Mouse (Mus musculus) mesoderm, embryonic 11.5 days (tissue): ENCODE data around the gene Strip2.

Source experiments
- DNase-seq: peaks from one replicate; pipeline ENCODE4 v3.0.0-alpha.2; 2012; ENCODE audit warnings: low read depth, low spot score

The Strip2 gene

DNA sequence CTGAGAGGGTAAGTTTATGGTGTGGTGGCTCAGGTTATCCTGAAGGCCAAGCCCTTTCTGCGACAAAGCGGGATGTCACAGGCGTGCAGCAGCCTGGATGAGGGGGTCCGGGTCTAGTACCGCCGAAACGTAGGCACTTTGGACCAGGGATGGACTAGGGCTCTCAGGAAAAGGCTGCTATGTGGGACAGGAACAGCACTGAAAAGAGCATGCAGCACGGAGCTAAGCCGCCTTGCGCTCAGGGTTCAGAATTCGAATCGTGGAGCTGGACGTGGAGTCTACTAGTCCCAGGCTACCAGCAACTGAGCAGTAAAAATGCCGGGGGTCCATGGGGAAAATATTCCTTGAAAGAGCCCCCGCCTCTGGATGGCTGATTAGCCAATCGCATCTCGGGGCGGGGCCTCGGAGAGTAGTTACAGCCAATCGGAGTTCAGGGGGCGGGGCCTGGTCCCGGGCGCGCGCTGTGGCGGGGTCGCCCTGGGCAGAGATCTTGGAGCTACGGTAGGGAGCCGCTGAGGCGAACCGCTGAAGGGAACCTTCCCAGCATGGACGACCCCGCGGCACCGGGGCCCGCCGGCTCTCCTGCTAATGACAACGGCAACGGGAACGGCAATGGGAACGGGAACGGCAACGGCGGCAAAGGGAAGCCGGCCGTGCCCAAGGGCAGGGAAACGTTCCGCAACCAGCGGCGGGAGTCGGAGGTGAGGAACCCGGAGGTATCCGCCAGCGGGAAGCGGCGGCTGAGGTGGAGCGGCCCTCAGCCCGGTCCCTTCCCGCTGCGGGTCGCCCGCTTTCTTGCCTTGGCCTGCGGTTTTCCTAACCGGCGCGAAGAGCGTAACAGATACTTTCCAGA lies at the start of gene Strip2:
TSS of gene Strip2 (plus strand) at position 483 of the 853 bp plus-strand sequence.
- peak; percentile 92 for DNase-seq

DNA sequence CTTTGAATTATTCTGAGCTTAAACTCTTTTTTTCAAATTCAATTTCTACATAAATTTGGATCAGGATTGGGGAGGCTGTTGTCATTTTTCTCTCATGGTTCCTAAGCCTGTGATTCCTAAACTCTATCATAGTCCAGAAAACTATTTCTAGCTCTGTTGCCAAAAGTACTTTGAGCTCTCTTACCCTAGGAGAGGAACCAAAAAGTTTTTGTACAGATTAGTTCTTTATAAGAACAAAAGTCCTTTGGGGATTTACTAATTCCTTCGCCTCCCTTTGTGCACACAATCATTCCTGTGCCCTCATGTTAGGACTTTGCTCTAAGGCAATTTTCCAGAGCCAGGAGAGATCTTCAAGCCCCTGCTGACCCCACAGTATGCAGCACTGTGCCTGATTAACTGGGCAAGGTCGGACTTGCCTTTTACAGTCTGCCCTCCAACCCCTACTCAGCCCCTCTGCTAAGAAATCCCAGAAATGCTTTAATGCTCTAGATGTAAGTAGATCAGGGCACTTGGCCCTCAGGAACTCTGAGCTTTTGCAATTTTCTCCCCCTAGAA lies 48.4 kb upstream of the Strip2 start:
- no peak for DNase-seq

DNA sequence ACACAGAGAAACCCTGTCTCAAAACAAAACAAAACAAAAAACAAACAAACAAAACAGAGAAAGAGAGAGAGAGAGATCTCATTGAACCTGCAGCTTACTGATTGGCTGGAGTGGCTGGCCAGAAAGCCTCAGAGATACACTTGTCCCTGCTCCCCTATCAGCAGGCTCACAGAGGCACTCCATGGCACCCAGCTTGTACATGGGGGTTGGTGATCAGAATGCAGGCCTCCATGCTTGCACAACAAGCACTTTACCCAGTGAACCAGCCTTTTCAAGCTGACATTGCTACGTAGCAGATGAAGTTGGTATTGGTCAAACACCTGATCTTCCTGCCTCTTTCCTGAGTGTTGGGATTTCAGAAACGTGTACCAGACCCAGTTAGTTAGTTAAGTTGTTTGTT lies 43.2 kb upstream of the Strip2 start:
- DNase-seq = no peak

- no peak for DNase-seq
Observed at GRCm38 (mm10) chr6:29875576-29875975, 41.2 kb upstream of the Strip2 start.

- DNase-seq = no peak
Observed at GRCm38 (mm10) chr6:29876782-29877181, 40.0 kb upstream of the Strip2 start.

- DNase-seq = no peak
Observed at GRCm38 (mm10) chr6:29879579-29879978, 37.2 kb upstream of the Strip2 start.

- DNase-seq = no peak
Observed at GRCm38 (mm10) chr6:29880796-29881195, 36.0 kb upstream of the Strip2 start.

DNA sequence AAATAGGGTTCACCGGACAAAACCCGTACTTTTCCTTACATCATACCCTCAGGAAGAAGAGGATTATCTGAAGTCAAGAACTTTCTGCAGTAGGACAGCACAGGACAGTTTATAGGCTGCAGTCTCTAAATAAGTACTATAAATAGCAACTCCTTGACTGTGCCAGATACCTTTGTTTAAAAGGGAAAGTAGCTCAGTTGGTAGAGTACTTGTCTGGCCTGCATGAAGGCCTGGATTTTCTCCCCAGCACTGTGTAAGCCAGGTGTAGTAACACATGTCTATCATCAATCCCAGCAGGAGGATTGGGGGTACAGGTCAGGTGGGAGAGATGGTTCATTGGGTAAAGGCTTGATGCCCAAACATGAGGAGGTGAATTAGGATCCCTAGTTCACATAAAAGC lies 34.9 kb upstream of the Strip2 start:
- no peak for DNase-seq

DNA sequence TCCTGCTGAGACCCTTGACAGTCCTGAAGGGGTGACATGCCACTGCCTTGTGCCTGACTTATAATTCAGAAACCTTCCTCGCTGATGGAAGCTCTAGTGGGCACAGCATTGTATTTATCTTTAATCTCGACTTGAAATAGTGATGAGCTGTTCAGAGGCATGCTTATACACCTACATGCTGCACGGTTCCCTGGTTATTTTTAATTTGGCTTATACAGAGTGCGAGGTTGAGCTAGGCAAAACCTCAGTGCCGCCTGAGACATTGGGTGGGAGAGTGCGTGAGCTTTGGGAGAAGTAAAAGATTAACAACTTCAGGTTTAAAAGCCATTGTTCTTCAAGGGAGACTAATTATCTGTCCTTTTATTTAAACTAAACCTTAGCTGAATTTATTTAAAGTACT lies 33.9 kb upstream of the Strip2 start:
- no peak for DNase-seq

- DNase-seq = no peak
Observed at GRCm38 (mm10) chr6:29891151-29891550, 25.7 kb upstream of the Strip2 start.

GRCm38 (mm10) chr6:29896976-29897375 lies 19.8 kb upstream of the Strip2 start:
- no peak for DNase-seq

GRCm38 (mm10) chr6:29901450-29901849 lies 15.4 kb upstream of the Strip2 start:
- no peak for DNase-seq

- no peak for DNase-seq
Observed at GRCm38 (mm10) chr6:29902256-29902655, 14.6 kb upstream of the Strip2 start.

GRCm38 (mm10) chr6:29903343-29903914 lies 13.4 kb upstream of the Strip2 start:
- DNase-seq = no peak

DNA sequence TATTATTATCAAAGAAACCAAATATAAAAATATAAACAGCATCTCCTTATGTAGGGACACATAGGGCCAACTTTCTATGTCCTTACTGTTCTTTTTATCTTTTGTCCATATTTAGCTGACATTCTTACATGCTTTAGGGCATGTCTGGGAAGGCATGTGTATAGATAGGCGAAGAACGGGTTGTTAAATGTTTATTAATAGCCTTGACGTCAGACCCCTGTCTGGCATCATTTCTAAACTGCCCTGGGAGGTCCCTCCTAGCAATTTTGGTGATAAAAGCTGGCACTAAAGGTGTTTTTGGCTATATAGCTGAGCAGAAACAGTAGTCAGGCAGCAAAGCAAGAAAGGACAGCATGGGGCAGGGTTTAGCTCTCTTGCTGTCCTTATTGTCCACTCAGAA lies 12.5 kb upstream of the Strip2 start:
- no peak for DNase-seq

DNA sequence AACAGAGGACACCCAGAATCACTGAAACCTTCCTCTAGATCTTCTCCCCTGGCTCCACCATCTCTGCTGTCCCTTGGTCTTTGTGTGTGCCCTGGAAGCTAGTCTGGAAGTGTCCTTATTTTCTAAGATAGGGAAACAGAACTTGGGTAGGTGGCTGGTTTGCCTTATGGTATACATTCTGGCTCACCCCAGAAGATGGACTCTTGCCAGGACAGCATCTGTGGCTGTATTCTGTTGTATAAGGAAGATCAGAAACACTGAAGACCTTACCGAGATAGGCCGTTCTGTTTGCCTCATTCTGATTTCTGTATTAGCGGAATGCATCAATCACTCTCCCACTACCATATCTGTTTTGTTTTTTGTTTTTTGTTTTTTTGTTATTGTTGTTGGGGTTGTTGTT lies 6.2 kb upstream of the Strip2 start:
- DNase-seq = no peak

DNA sequence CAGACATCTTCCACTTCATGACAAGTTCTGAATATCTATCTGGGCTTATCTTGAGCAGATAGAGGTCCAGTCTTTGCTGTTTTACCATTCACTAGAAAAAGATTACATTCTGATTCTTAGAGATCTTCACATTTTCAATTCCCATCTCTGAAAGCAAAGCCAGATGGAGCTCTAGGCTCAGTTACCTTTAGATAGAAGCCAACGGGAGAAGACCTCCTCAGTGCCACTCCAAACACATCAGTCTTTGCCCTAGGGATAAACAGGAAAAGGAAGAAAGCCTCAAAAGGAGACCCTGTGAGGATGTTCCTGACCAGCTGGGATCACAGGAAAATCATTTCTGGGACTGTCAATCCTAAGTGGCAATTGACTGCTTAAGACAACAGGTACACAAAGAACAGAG lies 3.1 kb upstream of the Strip2 start:
- no peak for DNase-seq

DNA sequence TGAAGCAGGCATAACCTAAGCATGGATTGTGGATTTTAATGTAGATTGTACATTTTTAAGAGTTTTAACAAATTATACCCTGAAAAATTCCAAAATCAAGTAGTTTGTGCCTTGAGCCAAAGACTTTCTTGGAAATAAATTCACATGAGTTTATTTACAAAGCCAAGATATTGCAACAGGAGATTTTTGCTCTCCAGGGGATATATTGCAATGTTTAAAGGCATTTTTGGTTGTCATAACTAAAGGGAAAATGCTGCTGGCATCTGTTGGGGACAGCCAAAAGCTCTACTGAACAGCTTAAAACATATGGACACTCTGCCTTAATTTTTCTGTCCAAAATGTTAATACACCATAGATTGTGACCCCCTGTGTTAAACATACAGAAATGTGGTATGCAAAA lies 2.7 kb upstream of the Strip2 start:
- DNase-seq = no peak

DNA sequence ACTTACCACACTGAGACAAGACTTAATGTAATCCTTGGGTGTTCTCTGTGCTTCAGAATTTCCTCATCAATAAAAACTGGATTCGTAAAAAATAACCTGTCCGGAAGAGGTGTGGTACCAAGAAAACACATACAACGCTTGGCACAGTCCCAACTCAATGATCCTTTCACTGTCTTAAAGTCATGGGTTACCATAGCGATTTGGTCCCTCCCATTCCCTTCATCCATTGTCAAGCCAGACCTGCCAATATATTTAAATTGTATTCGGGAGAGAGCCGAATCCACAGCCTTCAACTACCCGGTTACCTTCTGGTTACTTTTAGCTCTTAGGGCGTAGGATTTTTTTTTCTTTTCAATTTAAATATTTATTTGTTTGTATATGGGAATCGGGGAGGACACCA lies 976 bp upstream of the Strip2 start:
- DNase-seq = no peak

- no peak for DNase-seq
Observed at GRCm38 (mm10) chr6:29917383-29917720, 540 bp downstream of the Strip2 start.

DNA sequence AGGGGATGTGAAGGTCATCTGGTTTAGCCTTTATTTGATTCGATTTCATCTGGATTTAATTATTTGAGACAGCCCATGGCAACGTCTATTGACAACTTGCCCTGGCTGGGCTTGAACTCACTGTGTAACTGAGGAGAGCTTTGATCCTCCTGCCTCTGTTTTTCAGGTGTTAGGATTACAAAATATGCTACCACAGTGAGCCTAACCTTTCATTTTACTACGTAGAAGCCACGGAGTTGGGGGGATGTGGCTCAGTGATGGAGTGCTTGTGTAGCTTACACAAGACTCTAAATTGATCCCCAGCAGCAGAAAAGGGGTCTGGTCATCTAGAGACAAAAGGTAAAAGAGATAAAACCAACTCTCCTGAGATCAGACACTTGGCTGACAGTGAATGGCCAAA lies 1.1 kb downstream of the Strip2 start:
- no peak for DNase-seq

- DNase-seq = no peak
Observed at GRCm38 (mm10) chr6:29923501-29923900, 6.7 kb downstream of the Strip2 start.

- no peak for DNase-seq
Observed at GRCm38 (mm10) chr6:29925594-29926219, 8.9 kb downstream of the Strip2 start.
